Mouse (Mus musculus) liver, embryonic 16.5 days (tissue): Measurements from ENCODE around the gene Prss48. TPM values are rescaled to one million over a fixed set of nuclear protein-coding genes. Genes with fewer than 3 reads are reported as not detected.
"Not testable (repeated sequence)": the region's sequence is repeated elsewhere in the genome, so short reads cannot be mapped to it uniquely, and the experiment has no call there.

ENCODE experiments used
- ATAC-seq: fragments of 200-750 bp; cut with Nextera tagmentation; 2 replicates; pipeline ENCODE4 v1.8.0; 2017; ENCODE audit warnings: low read depth, mild to moderate bottlenecking, moderate number of reproducible peaks, moderate library complexity
- H3K27ac ChIP-seq: fragments of 300-500 bp; sonication (generic); 2 replicates; pipeline ENCODE4 v1.5.1; 2014; ENCODE audit warnings: mild to moderate bottlenecking, low read length
- H3K27me3 ChIP-seq: fragments of 300-500 bp; sonication (generic); 2 replicates; pipeline ENCODE4 v1.6.1; 2014; ENCODE audit warnings: low read depth, low read length, mixed read lengths; ENCODE audit not compliant: control insufficient read depth, insufficient read depth
- H3K36me3 ChIP-seq: fragments of 300-500 bp; sonication (generic); 2 replicates; pipeline ENCODE4 v1.6.1; 2014; ENCODE audit warnings: mild to moderate bottlenecking; ENCODE audit not compliant: control insufficient read depth, insufficient read depth
- H3K4me1 ChIP-seq: fragments of 300-500 bp; sonication (generic); 2 replicates; pipeline ENCODE4 v1.6.1; 2014; ENCODE audit warnings: low read depth, low read length, mixed read lengths; ENCODE audit not compliant: control insufficient read depth
- H3K4me2 ChIP-seq: fragments of 300-500 bp; sonication (generic); 2 replicates; pipeline ENCODE4 v1.6.1; 2014; ENCODE audit warnings: low read depth, low read length, mixed read lengths
- H3K4me3 ChIP-seq: fragments of 300-500 bp; sonication (generic); 2 replicates; pipeline ENCODE4 v1.5.1; 2014; ENCODE audit warnings: low read depth, mild to moderate bottlenecking, low read length
- H3K9ac ChIP-seq: fragments of 300-500 bp; sonication (generic); 2 replicates; pipeline ENCODE4 v1.6.1; 2014; ENCODE audit warnings: low read depth, low read length
- H3K9me3 ChIP-seq: fragments of 300-500 bp; sonication (generic); replicated peaks from 2 replicates; pipeline ENCODE4 v1.6.1; 2016; ENCODE audit warnings: low read length; ENCODE audit not compliant: control insufficient read depth
- WGBS: fragments of 180-500 bp; shearing (Covaris S2); extraction: QIAGEN DNeasy Blood & Tissue Kit; methylation state at CpG from one replicate; pipeline ENCODE4 v1.1.7; 2014; ENCODE audit not compliant: insufficient replicate concordance; 5-methylcytosine and 5-hydroxymethylcytosine counted together
- polyA plus RNA-seq: library from polyadenylated mRNA; unstranded; fragments of >200 nt; fragmentation: Nextera tagmentation; extraction: Ambion mirVana; gene quantifications from 2 replicates; pipeline ENCODE4 v1.2.1, GENCODE M21; 2015

The Prss48 gene
- polyA plus RNA-seq, 1 experiment from 2014 or later: not detected

DNA sequence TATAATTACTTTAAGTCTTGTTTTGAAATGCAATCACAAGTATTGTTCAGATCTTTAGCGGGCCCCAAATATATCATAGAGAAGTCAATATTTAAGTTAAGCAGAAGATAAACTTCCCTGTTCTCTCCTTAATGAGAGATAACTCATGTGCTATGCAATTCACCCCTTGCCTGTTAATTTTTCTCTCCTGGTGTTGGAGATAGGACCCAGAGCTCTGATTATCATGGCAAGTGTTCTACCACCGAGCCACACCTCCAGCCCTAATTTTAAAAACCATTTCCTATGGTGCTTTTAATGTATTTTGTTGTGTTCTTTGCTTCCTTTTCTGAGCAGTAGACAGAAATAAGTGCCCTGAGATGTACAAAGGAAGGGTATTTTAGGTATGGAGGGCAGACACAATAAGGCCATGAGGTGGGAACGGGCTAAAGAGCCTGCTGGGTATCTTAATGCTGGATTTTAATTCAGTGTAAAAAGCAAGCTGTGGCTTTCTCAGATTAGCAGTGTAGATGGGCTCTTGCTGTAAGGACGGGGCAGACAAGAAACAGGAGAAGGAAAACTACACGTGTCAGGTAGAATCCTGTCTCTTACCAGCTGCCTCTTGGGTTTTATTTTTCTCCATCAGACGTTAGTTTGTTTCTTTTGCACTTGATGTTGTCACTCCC, 11.0 kb downstream of the Prss48 start:
- H3K9me3 ChIP-seq: no peaks in the 10 kb centered on the region
- peak overlapping the region; percentile 81 for H3K27ac ChIP-seq
- H3K4me2 ChIP-seq: peak overlapping the region; percentile 61
- H3K27me3 ChIP-seq: no peaks in the 10 kb centered on the region
- WGBS: 22% methylated on average over 6 of the region's 6 CpGs
- H3K36me3 ChIP-seq: no peaks in the 10 kb centered on the region
- H3K9ac ChIP-seq: peak overlapping the region; percentile 35
- peak; percentile 85 for ATAC-seq
- peak overlapping the region; percentile 31 for H3K4me3 ChIP-seq
- peaks cover 27% of the 10 kb centered on the region for H3K4me1 ChIP-seq

DNA sequence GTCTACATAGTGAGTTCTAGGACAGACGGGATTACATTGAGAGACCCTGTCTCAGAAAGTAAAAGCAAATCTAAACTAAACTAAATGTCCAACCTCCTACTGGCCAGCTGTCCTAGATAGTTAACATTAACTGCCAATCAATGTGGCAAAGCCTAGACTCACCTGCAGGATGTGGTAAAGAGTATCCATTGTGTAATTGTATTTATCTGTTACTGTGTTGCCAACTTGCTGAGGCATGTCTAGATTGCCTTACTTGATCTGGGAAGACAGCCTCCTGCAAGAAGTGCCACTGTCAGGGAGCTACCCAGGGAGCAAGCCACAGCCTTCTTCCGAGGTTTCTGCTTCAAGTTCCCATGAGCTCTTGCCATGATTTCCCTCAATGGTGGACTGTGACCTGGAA, 15.1 kb downstream of the Prss48 start:
- Histone ChIP-seq H3K27me3 (no peaks in the 10 kb centered on the region), H3K27ac (no peak overlapping the region), H3K4me1 (peaks cover 21% of the 10 kb centered on the region), H3K9ac (no peak overlapping the region), H3K36me3 (no peaks in the 10 kb centered on the region), H3K9me3 (no peaks in the 10 kb centered on the region), H3K4me3 (no peak overlapping the region), H3K4me2 (no peak overlapping the region)
- no peak for ATAC-seq
- WGBS: 56% methylated on average over 2 of the region's 2 CpGs

DNA sequence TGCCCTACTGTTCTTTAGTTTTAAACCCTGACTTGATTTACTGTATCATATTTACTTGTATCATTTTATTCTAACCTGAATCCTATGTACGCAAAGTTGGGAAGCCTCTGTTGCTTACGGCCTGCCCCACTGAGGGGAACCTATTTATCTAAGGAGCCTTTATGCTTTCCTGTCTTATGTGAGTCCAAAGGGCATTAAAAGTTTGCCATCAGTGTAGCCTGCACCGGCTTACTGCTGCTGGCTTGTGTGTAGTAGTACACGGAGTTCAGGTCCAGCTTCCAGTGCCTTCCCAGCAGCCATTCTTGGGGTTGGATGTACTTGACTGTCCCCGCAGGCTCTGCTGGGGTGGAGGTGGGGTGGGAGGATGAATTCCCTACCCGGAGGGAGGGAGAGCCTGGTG, 17.8 kb downstream of the Prss48 start:
- no peak overlapping the region for H3K4me2 ChIP-seq
- no peak overlapping the region for H3K27ac ChIP-seq
- H3K9me3 ChIP-seq: no peaks in the 10 kb centered on the region
- no peak overlapping the region for H3K4me3 ChIP-seq
- no peaks in the 10 kb centered on the region for H3K27me3 ChIP-seq
- 68% methylated on average over 6 of the region's 6 CpGs for WGBS
- H3K36me3 ChIP-seq: no peaks in the 10 kb centered on the region
- no peaks in the 10 kb centered on the region for H3K4me1 ChIP-seq
- no peak overlapping the region for H3K9ac ChIP-seq
- no peak for ATAC-seq

DNA sequence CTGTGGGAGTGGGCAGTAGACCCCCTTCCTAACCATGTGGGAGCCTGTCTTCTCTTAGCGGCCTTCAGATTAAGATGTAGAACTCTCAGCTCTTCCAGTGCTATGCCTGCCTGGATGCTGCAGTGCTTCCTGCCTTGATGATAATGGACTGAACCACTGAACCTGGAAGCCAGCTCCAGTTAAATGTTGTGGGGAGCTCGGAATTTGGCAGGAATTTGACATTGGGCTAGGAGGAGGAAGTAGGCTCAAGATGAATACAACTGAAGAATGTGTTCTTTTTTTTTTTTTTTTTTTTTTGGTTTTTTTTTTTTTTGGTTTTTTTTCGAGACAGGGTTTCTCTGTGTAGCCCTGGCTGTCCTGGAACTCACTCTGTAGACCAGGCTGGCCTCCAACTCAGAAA, 20.5 kb downstream of the Prss48 start:
- not testable (repeated sequence) for ATAC-seq, H3K27ac ChIP-seq, H3K9ac ChIP-seq, H3K4me2 ChIP-seq, H3K36me3 ChIP-seq, H3K27me3 ChIP-seq, H3K4me3 ChIP-seq, H3K9me3 ChIP-seq, H3K4me1 ChIP-seq
- 58% methylated on average over 3 of the region's 3 CpGs for WGBS

DNA sequence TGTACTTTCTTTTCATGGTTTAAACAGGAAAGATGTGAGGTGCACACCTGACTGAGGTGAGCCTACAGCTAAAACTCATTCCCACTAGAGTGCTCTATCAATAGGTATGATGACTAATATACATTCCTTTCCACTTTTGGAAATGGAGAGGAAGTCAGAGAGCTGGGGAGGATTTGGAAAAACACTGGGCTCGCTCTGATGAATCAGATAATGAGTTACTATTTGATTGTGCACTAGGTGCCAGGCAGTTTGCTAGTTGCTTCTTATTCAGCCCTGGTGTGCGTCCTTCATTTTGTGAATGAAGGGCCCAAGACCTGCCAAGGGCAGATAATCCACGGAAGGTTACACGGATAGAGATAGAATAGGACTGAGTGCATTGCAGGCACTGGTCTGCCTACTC, 22.3 kb downstream of the Prss48 start:
- no peaks in the 10 kb centered on the region for H3K36me3 ChIP-seq
- no peak overlapping the region for H3K4me2 ChIP-seq
- 78% methylated on average over 4 of the region's 4 CpGs for WGBS

DNA sequence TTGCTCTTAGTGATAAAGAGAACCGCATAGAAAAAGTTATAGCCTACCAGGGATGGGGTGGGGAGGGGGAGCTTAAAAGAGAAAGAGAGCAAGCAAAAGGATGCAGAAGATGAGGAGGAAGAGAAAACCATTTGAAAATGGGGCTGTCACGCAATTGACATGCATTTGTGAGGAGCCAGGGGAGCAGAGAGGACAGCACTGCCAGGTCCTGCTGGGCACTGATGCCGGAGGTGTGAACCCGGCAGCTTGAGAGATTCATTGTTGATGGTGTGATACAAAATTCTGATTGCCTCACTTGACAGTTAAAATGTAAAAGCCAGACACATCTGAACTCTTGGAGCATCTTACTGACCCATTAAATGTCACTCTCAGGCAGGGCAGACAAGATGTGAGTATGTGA, 27.8 kb downstream of the Prss48 start:
- peaks cover 3% of the 10 kb centered on the region for H3K27me3 ChIP-seq
- ATAC-seq: no peak
- no peaks in the 10 kb centered on the region for H3K36me3 ChIP-seq
- no peaks in the 10 kb centered on the region for H3K9me3 ChIP-seq
- WGBS: 69% methylated on average over 4 of the region's 4 CpGs
- no peak overlapping the region for H3K4me3 ChIP-seq
- peaks cover 9% of the 10 kb centered on the region for H3K4me1 ChIP-seq
- H3K4me2 ChIP-seq: no peak overlapping the region
- H3K9ac ChIP-seq: no peak overlapping the region
- H3K27ac ChIP-seq: no peak overlapping the region

More for the DNA sequence above, 22.3 kb downstream of the Prss48 start:
- no peak for ATAC-seq
- H3K9ac ChIP-seq: no peak overlapping the region
- no peak overlapping the region for H3K4me3 ChIP-seq
- no peaks in the 10 kb centered on the region; the same call in 1 of the 2 replicates for H3K4me1 ChIP-seq
- no peaks in the 10 kb centered on the region for H3K9me3 ChIP-seq
- no peaks in the 10 kb centered on the region for H3K27me3 ChIP-seq
- no peak overlapping the region for H3K27ac ChIP-seq

DNA sequence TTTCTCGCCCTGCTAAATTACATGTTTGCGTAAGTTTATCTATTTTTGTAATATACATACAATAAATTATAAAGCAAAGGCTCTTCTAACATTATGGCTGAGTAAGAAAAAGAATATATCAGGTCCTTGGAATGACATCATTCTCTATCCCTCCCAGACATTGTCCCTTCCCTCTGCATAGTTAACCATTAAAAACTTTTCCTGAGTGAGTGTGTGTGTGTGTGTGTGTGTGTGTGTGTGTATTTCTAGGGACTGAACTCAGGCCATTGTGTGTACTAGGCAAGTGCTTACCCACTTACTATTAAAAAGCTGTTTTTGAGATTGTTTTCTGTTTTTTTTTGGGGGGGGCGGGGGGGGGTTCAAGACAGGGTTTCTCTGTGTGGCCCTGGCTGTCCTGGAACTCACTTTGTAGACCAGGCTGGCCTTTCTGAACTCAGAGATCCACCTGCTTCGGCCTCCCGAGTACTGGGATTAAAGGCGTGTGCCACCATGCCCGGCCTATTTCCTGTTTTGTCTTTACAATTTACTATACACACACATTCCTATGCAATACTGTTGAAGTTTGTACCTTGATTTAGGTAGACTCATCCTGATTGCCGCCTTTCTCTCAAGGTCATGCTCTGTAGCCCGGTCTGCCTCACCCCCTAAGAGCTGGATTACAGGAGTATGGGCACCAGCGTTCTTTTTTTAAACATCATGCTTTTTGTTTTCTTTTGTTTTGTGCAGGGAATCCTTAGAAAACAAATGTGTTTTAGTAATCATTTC, 28.7 kb downstream of the Prss48 start:
- H3K9ac ChIP-seq: no peak overlapping the region
- no peak overlapping the region for H3K4me3 ChIP-seq
- H3K36me3 ChIP-seq: no peaks in the 10 kb centered on the region
- no peak for ATAC-seq
- H3K27me3 ChIP-seq: peaks cover 3% of the 10 kb centered on the region
- 69% methylated on average over 10 of the region's 10 CpGs for WGBS
- H3K9me3 ChIP-seq: no peaks in the 10 kb centered on the region
- peaks cover 9% of the 10 kb centered on the region for H3K4me1 ChIP-seq
- H3K4me2 ChIP-seq: no peak overlapping the region; the same call in 1 of the 2 replicates
- H3K27ac ChIP-seq: no peak overlapping the region

DNA sequence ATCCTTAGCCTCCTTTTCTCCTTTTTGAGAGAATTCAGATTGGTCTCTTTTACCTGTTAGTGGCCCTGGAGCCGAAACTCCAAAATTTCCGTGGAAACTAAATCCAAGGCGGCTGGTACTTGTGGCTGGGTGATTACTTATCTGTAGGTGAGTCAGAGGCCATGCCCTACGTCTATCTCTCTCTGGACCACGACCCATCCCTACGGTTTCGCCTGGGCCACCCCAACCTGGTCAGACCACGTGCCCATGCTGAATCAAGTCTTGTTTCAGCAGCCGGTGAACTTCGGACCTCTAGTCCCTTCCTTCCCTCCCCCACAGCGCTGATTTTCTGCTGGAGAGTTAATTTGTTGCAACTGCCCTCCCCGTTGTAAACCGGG, 30.7 kb downstream of the Prss48 start:
- Histone ChIP-seq H3K4me2 (peak overlapping the region; percentile 82), H3K27ac (peak overlapping the region; percentile 69), H3K4me3 (peak overlapping the region; percentile 73), H3K9me3 (no peaks in the 10 kb centered on the region), H3K4me1 (peaks cover 9% of the 10 kb centered on the region), H3K27me3 (peaks cover 3% of the 10 kb centered on the region), H3K36me3 (no peaks in the 10 kb centered on the region), H3K9ac (peak overlapping the region; percentile 65)
- ATAC-seq: peak; percentile 62
- WGBS: 5% methylated on average over 13 of the region's 13 CpGs
